Mouse (Mus musculus) large intestine, adult 2 months (tissue): ENCODE measurements at regions not wholly inside any gene's neighbourhood (a gene's known extent, or its start where the extent isn't known, plus 50 kb on each side); places are given as distances from the start of the nearest gene placed in this dataset.

ENCODE experiments used
- DNase-seq: peaks from one replicate; pipeline ENCODE4 v3.0.0-alpha.2; 2012; ENCODE audit warnings: low read depth, low spot score
- WGBS: fragments of 180-500 bp; shearing (Covaris S2); methylation state at CpG from one replicate; pipeline ENCODE4 v1.1.7; 2018; 5-methylcytosine and 5-hydroxymethylcytosine counted together

GRCm38 (mm10) chr4:53386309-53386708 is 53.9 kb upstream of the Slc44a1 start:
- 72% methylated on average over 8 of the region's 8 CpGs for WGBS
- DNase-seq = no peak

- DNase-seq = peak; percentile 72
- WGBS = 3% methylated on average over 6 of the region's 6 CpGs
These were observed 55.5 kb upstream of the Slc44a1 start for GRCm38 (mm10) chr4:53384761-53385160.

GRCm38 (mm10) chr4:53384104-53384503 is 56.1 kb upstream of the Slc44a1 start:
- no peak for DNase-seq
- WGBS = 26% methylated on average over 6 of the region's 6 CpGs

- WGBS = 77% methylated on average over 4 of the region's 4 CpGs
- DNase-seq = no peak
These were observed 58.2 kb upstream of the Slc44a1 start for GRCm38 (mm10) chr4:53382012-53382411.

- DNase-seq = no peak
- WGBS = 85% methylated on average over 1 of the region's 1 CpGs
These were observed 60.4 kb upstream of the Slc44a1 start for GRCm38 (mm10) chr4:53379855-53380254.

- WGBS = 65% methylated on average over 4 of the region's 4 CpGs
- no peak for DNase-seq
These were observed 63.2 kb upstream of the Slc44a1 start for GRCm38 (mm10) chr4:53376995-53377394.

- WGBS = 73% methylated on average over 2 of the region's 2 CpGs
- DNase-seq = no peak
These were observed 83.8 kb upstream of the Slc44a1 start for GRCm38 (mm10) chr4:53356374-53356773.

GRCm38 (mm10) chr4:53354961-53355360 is 85.3 kb upstream of the Slc44a1 start:
- peak; percentile 13 for DNase-seq

GRCm38 (mm10) chr4:53353399-53354090 is 86.7 kb upstream of the Slc44a1 start:
- DNase-seq = no peak
- 61% methylated on average over 4 of the region's 4 CpGs for WGBS

More at GRCm38 (mm10) chr4:53354961-53355360, 85.3 kb upstream of the Slc44a1 start:
- 11% methylated on average over 5 of the region's 5 CpGs for WGBS

- no peak for DNase-seq
- 82% methylated on average over 4 of the region's 4 CpGs for WGBS
These were observed 89.1 kb upstream of the Slc44a1 start for GRCm38 (mm10) chr4:53351104-53351607.

GRCm38 (mm10) chr4:53345346-53345745 is 94.9 kb upstream of the Slc44a1 start:
- no peak for DNase-seq
- WGBS = 96% methylated on average over 4 of the region's 4 CpGs

- WGBS = 77% methylated on average over 8 of the region's 8 CpGs
- no peak for DNase-seq
These were observed 95.7 kb upstream of the Slc44a1 start for GRCm38 (mm10) chr4:53344546-53344945.

GRCm38 (mm10) chr4:53341181-53341580 is 99.0 kb upstream of the Slc44a1 start:
- no peak for DNase-seq
- WGBS = 83% methylated on average over 4 of the region's 4 CpGs

- 67% methylated on average over 13 of the region's 14 CpGs for whole genome bisulfite sequencing
- no peak for DNase-seq
These were observed 100.1 kb upstream of the Slc44a1 start for GRCm38 (mm10) chr4:53340021-53340667.

GRCm38 (mm10) chr4:53339125-53340020 is 100.8 kb upstream of the Slc44a1 start:
- no peak for DNase-seq

GRCm38 (mm10) chr4:53338479-53338878 is 101.7 kb upstream of the Slc44a1 start:
- WGBS = 85% methylated on average over 4 of the region's 4 CpGs
- DNase-seq = no peak

More at GRCm38 (mm10) chr4:53339125-53340020, 100.8 kb upstream of the Slc44a1 start:
- WGBS = 35% methylated on average over 12 of the region's 12 CpGs

- 41% methylated on average over 8 of the region's 8 CpGs for WGBS
- no peak for DNase-seq
These were observed 102.4 kb upstream of the Slc44a1 start for GRCm38 (mm10) chr4:53337784-53338183.

- 50% methylated on average over 7 of the region's 7 CpGs for WGBS
- DNase-seq = no peak
These were observed 112.6 kb upstream of the Slc44a1 start for GRCm38 (mm10) chr4:53327382-53328165.

GRCm38 (mm10) chr4:53323838-53324237 is 116.4 kb upstream of the Slc44a1 start:
- WGBS = 65% methylated on average over 4 of the region's 4 CpGs

More at GRCm38 (mm10) chr4:53323838-53324237, 116.4 kb upstream of the Slc44a1 start:
- no peak for DNase-seq
